Mouse (Mus musculus) E14TG2a.4 (cell line): ENCODE results near the gene 1700024P04Rik.

Source experiments
- CTCF ChIP-seq: conservative IDR thresholded peaks from 2 replicates; pipeline ENCODE4 v1.5.1; 2014; ENCODE audit warnings: low read length
- NANOG ChIP-seq: IDR thresholded peaks from 2 replicates; pipeline ENCODE4 v1.6.1; 2014; ENCODE audit warnings: borderline replicate concordance, low read length, mixed read lengths
- POU5F1 ChIP-seq: IDR thresholded peaks from 2 replicates; pipeline ENCODE4 v1.6.1; 2014; ENCODE audit warnings: low read length, borderline replicate concordance

DNA sequence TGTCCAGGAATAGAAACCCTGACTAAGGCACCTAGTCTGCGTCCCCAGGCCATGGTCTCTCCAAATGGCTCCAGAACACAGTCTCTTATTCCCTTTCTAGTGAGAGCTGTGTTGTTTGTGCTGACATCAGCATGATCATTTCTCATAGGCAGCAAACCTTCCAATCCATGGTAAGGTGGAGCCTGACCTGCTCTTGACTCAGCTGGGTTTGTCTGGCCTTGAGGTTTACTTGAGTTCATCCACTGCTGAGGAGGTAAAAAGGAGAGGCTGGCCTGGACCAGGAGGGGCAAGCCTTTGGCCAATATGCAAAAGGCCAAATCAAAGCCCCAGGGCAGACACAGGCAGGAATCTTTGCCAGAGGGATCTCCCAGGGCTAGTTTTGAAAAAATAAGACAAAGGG lies 20.8 kb downstream of the 1700024P04Rik start:
- no peak for TF ChIP-seq CTCF
- TF ChIP-seq POU5F1, result no peak
- no peak for TF ChIP-seq NANOG
